Mouse (Mus musculus) liver, postnatal 0 days (tissue): Measurements from ENCODE around the gene Atxn10. TPM values are rescaled to one million over a fixed set of nuclear protein-coding genes. Genes with fewer than 3 reads are reported as not detected.
A peak's percentile ranks its signal among the peaks of the same experiment; 100 is the strongest.

Experiments used
- ATAC-seq: fragments of 200-750 bp; cut with Nextera tagmentation; 2 replicates; pipeline ENCODE4 v1.8.0; 2017; ENCODE audit warnings: mild to moderate bottlenecking, moderate library complexity
- DNase-seq: peaks from one replicate; pipeline ENCODE4 v3.0.0-alpha.2; 2016
- H3K27ac ChIP-seq: fragments of 300-500 bp; sonication (generic); 2 replicates; pipeline ENCODE4 v1.5.1; 2014; ENCODE audit warnings: antibody characterized with exemption, moderate library complexity, mild to moderate bottlenecking, low read depth
- H3K27me3 ChIP-seq: fragments of 300-500 bp; sonication (generic); 2 replicates; pipeline ENCODE4 v1.6.1; 2014; ENCODE audit warnings: low read length, control low read depth, mixed read lengths; ENCODE audit not compliant: insufficient read depth
- H3K36me3 ChIP-seq: fragments of 300-500 bp; sonication (generic); replicated peaks from 2 replicates; pipeline ENCODE4 v1.6.1; 2014; ENCODE audit warnings: mild to moderate bottlenecking, control low read depth, low read length, moderate library complexity, mixed read lengths; ENCODE audit not compliant: insufficient read depth
- H3K4me1 ChIP-seq: fragments of 300-500 bp; sonication (generic); 2 replicates; pipeline ENCODE4 v1.6.1; 2014; ENCODE audit warnings: antibody characterized with exemption, mild to moderate bottlenecking, control low read depth; ENCODE audit not compliant: insufficient read depth
- H3K4me2 ChIP-seq: fragments of 300-500 bp; sonication (generic); 2 replicates; pipeline ENCODE4 v1.6.1; 2014; ENCODE audit warnings: low read depth, mild to moderate bottlenecking, low read length, moderate library complexity, mixed read lengths
- H3K4me3 ChIP-seq: fragments of 300-500 bp; sonication (generic); 2 replicates; pipeline ENCODE4 v1.5.1; 2014; ENCODE audit warnings: low read depth, low read length
- H3K9ac ChIP-seq: fragments of 300-500 bp; sonication (generic); replicated peaks from 2 replicates; pipeline ENCODE4 v1.6.1; 2014; ENCODE audit warnings: mild to moderate bottlenecking, moderate library complexity
- H3K9me3 ChIP-seq: fragments of 300-500 bp; sonication (generic); 2 replicates; pipeline ENCODE4 v1.6.1; 2016; ENCODE audit warnings: mild to moderate bottlenecking, control low read depth, low read length, mixed read lengths
- CTCF ChIP-seq: sonication (generic); IDR thresholded peaks from 2 replicates; pipeline ENCODE4 v1.5.1; 2016; ENCODE audit warnings: antibody characterized with exemption, low read depth
- EP300 ChIP-seq: IDR thresholded peaks from 2 replicates; pipeline ENCODE4 v1.6.1; 2016; ENCODE audit warnings: antibody characterized with exemption, low read depth, mild to moderate bottlenecking
- WGBS: fragments of 180-500 bp; shearing (Covaris S2); extraction: QIAGEN DNeasy Blood & Tissue Kit; methylation state at CpG from one replicate; pipeline ENCODE4 v1.1.7; 2014; ENCODE audit not compliant: insufficient replicate concordance; 5-methylcytosine and 5-hydroxymethylcytosine counted together
- polyA plus RNA-seq: library from polyadenylated mRNA; unstranded; fragments of >200 nt; fragmentation: Nextera tagmentation; extraction: Ambion mirVana; gene quantifications from 2 replicates; pipeline ENCODE4 v1.2.1, GENCODE M21; 2015

The Atxn10 gene
- polyA plus RNA-seq, 1 experiment from 2014 or later = 83.3 TPM

- ATAC-seq = no peak
- TF ChIP-seq CTCF = no peak
- no peak for TF ChIP-seq EP300
- H3K27ac ChIP-seq = no peak overlapping the region
- WGBS = 81% methylated on average over 13 of the region's 13 CpGs
- no peak for DNase-seq
- H3K4me3 ChIP-seq = no peak overlapping the region
- H3K36me3 ChIP-seq = peaks cover 18% of the 10 kb centered on the region
- H3K4me1 ChIP-seq = no peaks in the 10 kb centered on the region
- no peaks in the 10 kb centered on the region for H3K27me3 ChIP-seq
- no peak overlapping the region for H3K4me2 ChIP-seq
- H3K9me3 ChIP-seq = no peaks in the 10 kb centered on the region
- H3K9ac ChIP-seq = no peak overlapping the region
Observed at GRCm38 (mm10) chr15:85463027-85463790, 127.2 kb downstream of the Atxn10 start.

GRCm38 (mm10) chr15:85464190-85464589 lies 128.1 kb downstream of the Atxn10 start:
- Histone ChIP-seq H3K9ac (no peak overlapping the region), H3K9me3 (no peaks in the 10 kb centered on the region), H3K27me3 (no peaks in the 10 kb centered on the region), H3K4me2 (no peak overlapping the region), H3K4me1 (no peaks in the 10 kb centered on the region), H3K4me3 (no peak overlapping the region), H3K36me3 (peaks cover 20% of the 10 kb centered on the region), H3K27ac (no peak overlapping the region)
- DNase-seq (no peak), ATAC-seq (no peak)
- no peak for TF ChIP-seq CTCF
- no peak for TF ChIP-seq EP300
- WGBS = 60% methylated on average over 5 of the region's 5 CpGs

GRCm38 (mm10) chr15:85464823-85465565 lies 128.9 kb downstream of the Atxn10 start:
- H3K4me1 ChIP-seq = no peaks in the 10 kb centered on the region
- H3K4me3 ChIP-seq = no peak overlapping the region
- H3K27me3 ChIP-seq = no peaks in the 10 kb centered on the region
- ATAC-seq (no peak), DNase-seq (no peak)
- 66% methylated on average over 10 of the region's 10 CpGs for WGBS
- no peak overlapping the region for H3K4me2 ChIP-seq
- TF ChIP-seq CTCF = no peak
- TF ChIP-seq EP300 = no peak
- H3K36me3 ChIP-seq = peaks cover 20% of the 10 kb centered on the region
- H3K9me3 ChIP-seq = no peaks in the 10 kb centered on the region
- H3K9ac ChIP-seq = no peak overlapping the region
- no peak overlapping the region for H3K27ac ChIP-seq

- ATAC-seq = no peak
- WGBS = 78% methylated on average over 5 of the region's 5 CpGs
Observed at GRCm38 (mm10) chr15:85466456-85467067, 130.5 kb downstream of the Atxn10 start.

GRCm38 (mm10) chr15:85469401-85469800 lies 133.4 kb downstream of the Atxn10 start:
- peak; percentile 74; the same call in 1 of the 2 replicates for ATAC-seq
- no peak overlapping the region for H3K27ac ChIP-seq
- H3K4me1 ChIP-seq = no peaks in the 10 kb centered on the region
- no peak for DNase-seq
- H3K4me2 ChIP-seq = no peak overlapping the region
- H3K27me3 ChIP-seq = no peaks in the 10 kb centered on the region
- H3K9me3 ChIP-seq = no peaks in the 10 kb centered on the region
- 50% methylated on average over 6 of the region's 6 CpGs for WGBS
- TF ChIP-seq CTCF (no peak), EP300 (no peak)
- peaks cover 16% of the 10 kb centered on the region for H3K36me3 ChIP-seq
- H3K4me3 ChIP-seq = no peak overlapping the region
- H3K9ac ChIP-seq = no peak overlapping the region

More at GRCm38 (mm10) chr15:85466456-85467067, 130.5 kb downstream of the Atxn10 start:
- no peaks in the 10 kb centered on the region for H3K4me1 ChIP-seq
- no peaks in the 10 kb centered on the region for H3K27me3 ChIP-seq
- TF ChIP-seq CTCF (no peak), EP300 (no peak)
- H3K9ac ChIP-seq = no peak overlapping the region
- no peak overlapping the region for H3K4me3 ChIP-seq
- H3K36me3 ChIP-seq = peaks cover 20% of the 10 kb centered on the region
- no peak for DNase-seq
- no peak overlapping the region for H3K27ac ChIP-seq
- no peaks in the 10 kb centered on the region for H3K9me3 ChIP-seq
- H3K4me2 ChIP-seq = no peak overlapping the region

GRCm38 (mm10) chr15:85474697-85475096 lies 138.7 kb downstream of the Atxn10 start:
- H3K4me2 ChIP-seq = no peak overlapping the region
- H3K4me3 ChIP-seq = no peak overlapping the region
- no peak for TF ChIP-seq EP300
- no peak for TF ChIP-seq CTCF
- no peaks in the 10 kb centered on the region for H3K36me3 ChIP-seq
- DNase-seq (no peak), ATAC-seq (no peak)
- no peaks in the 10 kb centered on the region for H3K4me1 ChIP-seq
- H3K9ac ChIP-seq = no peak overlapping the region
- H3K27me3 ChIP-seq = no peaks in the 10 kb centered on the region
- H3K27ac ChIP-seq = no peak overlapping the region
- H3K9me3 ChIP-seq = no peaks in the 10 kb centered on the region
- 57% methylated on average over 3 of the region's 3 CpGs for WGBS
